Mouse (Mus musculus): Measurements from ENCODE around the gene Col5a2.
"Not testable (repeated sequence)": the region's sequence is repeated elsewhere in the genome, so short reads cannot be mapped to it uniquely, and the experiment has no call there.

Gene Col5a2

DNA sequence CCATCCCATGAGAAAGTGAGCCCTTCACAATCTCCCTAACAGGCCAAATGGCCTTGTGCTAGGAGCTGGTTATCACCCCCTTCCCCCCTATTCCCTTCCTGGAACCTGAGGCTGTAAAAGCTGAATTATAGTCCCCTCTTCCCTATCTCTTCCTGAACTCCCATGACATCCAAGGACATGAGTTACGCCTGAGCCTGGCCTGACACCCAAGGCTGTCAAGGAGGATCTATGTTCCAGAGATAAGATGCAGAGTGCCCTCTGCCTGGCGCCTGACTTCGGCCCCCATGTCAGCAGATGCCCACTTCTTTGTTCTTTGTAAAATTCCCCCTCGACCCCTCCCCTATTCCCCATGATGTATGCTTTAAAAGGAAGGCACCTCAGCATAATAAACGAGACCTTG, 73.9 kb downstream of the Col5a2 start:
- not testable (repeated sequence) for DNase-seq (ENCODE audit: low read depth, low spot score)

DNA sequence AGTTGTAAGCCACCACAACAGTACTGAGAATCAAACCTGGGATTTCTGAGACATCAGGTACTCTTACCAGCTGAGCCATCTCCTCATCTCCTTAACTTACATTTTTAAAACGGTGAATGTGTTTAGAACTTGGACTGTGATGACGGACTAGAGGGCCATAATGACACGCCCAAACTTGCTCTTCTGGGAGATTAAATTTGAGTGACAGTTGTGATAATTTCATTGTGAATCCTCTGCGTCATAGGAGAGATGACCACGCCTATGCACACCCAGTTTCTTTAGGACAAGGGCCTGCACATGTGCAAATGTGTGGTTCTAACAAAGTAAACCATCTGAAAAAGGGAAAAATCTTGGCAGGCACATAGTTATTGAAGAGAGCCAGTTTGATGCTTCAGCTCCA, 79.2 kb downstream of the Col5a2 start:
- DNase-seq (ENCODE audit: low read depth, low spot score), result no peak

DNA sequence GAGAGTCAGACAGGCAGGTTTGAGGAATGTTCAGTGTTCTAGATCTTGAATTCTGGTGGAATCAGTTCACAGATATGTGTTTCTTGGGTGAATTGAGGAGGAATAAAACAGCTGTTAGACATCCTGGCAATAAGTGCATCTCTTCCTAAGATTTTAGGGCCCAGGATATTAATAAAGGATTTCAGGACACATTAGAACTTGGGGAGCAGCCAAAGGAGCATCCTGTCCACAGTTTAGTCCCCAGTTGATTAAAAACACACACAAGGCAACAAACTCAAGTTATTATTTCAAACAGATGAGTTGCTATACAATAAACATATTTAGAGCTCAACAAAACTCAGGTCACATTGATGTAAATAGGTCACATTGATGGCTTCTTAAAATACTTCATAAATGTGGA, 82.5 kb downstream of the Col5a2 start:
- DNase-seq (ENCODE audit: low read depth, low spot score), result no peak

GRCm38 (mm10) chr1:45419858-45420257, 83.2 kb downstream of the Col5a2 start:
- DNase-seq (ENCODE audit: low read depth, low spot score), result no peak

GRCm38 (mm10) chr1:45381866-45382265, 121.2 kb downstream of the Col5a2 start:
- DNase-seq (ENCODE audit: low read depth, low spot score), result no peak

DNA sequence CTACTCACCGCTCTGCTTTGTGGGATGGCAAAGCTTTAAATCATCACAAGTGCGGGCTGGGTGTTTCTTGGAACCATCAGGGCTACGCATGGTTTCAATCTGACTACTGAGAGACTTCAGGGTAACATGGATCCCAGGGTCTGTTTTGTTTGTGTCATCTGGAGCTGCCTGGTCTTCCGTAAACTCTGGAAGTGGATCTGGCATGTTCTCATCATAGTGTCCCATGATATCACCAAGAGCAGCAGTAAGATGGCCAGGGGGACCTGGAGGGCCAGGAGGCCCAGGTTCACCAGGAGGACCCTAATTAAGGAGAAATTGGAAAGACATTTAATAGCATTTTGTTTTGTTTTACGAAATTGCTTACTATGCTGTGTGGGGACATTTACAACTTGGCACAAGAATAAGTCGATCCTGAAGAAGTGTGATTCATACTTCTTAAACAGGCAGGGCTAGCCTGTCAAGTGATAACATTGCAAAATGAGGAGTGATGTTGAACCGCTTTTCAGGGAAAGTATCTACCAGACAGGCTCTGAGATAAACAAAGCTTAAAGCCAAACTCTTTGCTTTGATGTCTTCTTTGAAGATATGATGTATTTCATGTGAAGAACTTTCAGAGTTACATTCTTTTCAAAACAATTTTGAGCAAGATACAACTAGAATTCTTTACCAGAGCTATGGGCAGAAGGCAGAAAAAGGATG, 122.9 kb downstream of the Col5a2 start:
- no peak for DNase-seq (ENCODE audit: low read depth, low spot score)

DNA sequence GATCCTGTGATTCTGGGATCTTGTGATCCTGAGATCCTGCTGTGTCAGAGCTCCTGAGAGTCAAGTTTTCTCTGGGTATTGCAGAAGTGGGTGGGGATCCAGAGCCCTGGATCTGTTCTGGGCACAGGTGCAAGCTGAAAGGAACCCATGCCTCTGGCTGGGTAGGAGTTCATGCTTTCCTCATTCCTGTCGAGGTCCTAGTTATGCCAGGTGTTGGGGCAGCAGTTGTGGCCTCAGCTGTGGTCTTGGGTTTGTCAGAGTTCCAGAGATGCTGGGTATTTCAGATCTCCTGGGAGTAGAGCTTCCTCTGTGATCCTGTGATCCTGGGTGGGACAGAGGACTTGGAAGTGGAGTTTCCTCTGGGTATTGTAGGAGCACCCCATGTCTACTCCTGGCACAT, 137.7 kb downstream of the Col5a2 start:
- no peak for DNase-seq (ENCODE audit: low read depth, low spot score)

DNA sequence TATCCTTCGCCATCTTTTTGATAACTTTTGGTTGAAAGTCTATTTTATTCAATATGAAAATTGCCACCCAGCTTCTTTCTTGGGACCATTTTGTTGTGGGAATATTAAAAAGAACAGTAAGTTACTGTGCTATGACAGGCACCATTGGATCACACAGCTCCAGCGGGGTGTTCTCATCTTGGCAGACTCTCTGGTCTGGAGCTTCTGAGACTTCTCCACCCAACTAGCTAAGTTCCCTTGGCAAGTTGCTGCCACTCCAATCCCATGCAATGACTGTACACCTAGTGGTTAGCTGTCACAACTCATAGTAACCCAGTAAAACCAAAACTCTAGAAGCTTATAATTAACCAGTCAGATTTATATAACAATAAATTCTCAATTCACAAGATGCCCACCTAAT, 139.8 kb downstream of the Col5a2 start:
- DNase-seq (ENCODE audit: low read depth, low spot score), result no peak

- no peak for DNase-seq (ENCODE audit: low read depth, low spot score)
Observed at GRCm38 (mm10) chr1:45359673-45360072, 143.4 kb downstream of the Col5a2 start.

GRCm38 (mm10) chr1:45359147-45359546, 143.9 kb downstream of the Col5a2 start:
- DNase-seq (ENCODE audit: low read depth, low spot score), result no peak

GRCm38 (mm10) chr1:45358020-45358419, 145.1 kb downstream of the Col5a2 start:
- no peak for DNase-seq (ENCODE audit: low read depth, low spot score)

GRCm38 (mm10) chr1:45355944-45356343, 147.1 kb downstream of the Col5a2 start:
- DNase-seq (ENCODE audit: low read depth, low spot score), result peak; percentile 24

GRCm38 (mm10) chr1:45329149-45329548, 173.9 kb downstream of the Col5a2 start:
- DNase-seq (ENCODE audit: low read depth, low spot score), result no peak
